Mouse (Mus musculus) limb, embryonic 14.5 days (tissue): ENCODE measurements at regions not wholly inside any gene's neighbourhood (a gene's known extent, or its start where the extent isn't known, plus 50 kb on each side); places are given as distances from the start of the nearest gene placed in this dataset.

Experiments used
- ATAC-seq: fragments of 200-750 bp; cut with Nextera tagmentation; 2 replicates; pipeline ENCODE4 v1.8.0; 2017; ENCODE audit warnings: low read depth, moderate number of reproducible peaks, moderate TSS enrichment; ENCODE audit not compliant: low FRiP score
- DNase-seq: peaks from one replicate; pipeline ENCODE4 v3.0.0-alpha.2; 2015; ENCODE audit warnings: low spot score
- H3K27ac ChIP-seq: fragments of 300-500 bp; sonication (generic); replicated peaks from 2 replicates; pipeline ENCODE4 v1.5.1; 2014; ENCODE audit warnings: low read depth, mild to moderate bottlenecking, low read length, moderate library complexity, mixed read lengths
- H3K27me3 ChIP-seq: fragments of 300-500 bp; sonication (generic); 2 replicates; pipeline ENCODE4 v1.6.1; 2014; ENCODE audit warnings: low read length, mixed read lengths; ENCODE audit not compliant: control insufficient read depth, insufficient read depth
- H3K36me3 ChIP-seq: fragments of 300-500 bp; sonication (generic); 2 replicates; pipeline ENCODE4 v1.6.1; 2014; ENCODE audit warnings: mild to moderate bottlenecking, low read length, moderate library complexity, mixed read lengths; ENCODE audit not compliant: control insufficient read depth, insufficient read depth
- H3K4me1 ChIP-seq: fragments of 300-500 bp; sonication (generic); 2 replicates; pipeline ENCODE4 v1.6.1; 2014; ENCODE audit warnings: antibody characterized with exemption, low read length, mixed read lengths; ENCODE audit not compliant: control insufficient read depth, insufficient read depth
- H3K4me2 ChIP-seq: fragments of 300-500 bp; sonication (generic); replicated peaks from 2 replicates; pipeline ENCODE4 v1.6.1; 2014; ENCODE audit warnings: low read depth, mild to moderate bottlenecking, low read length, moderate library complexity; ENCODE audit not compliant: severe bottlenecking
- H3K4me3 ChIP-seq: fragments of 300-500 bp; sonication (generic); replicated peaks from 2 replicates; pipeline ENCODE4 v1.5.1; 2014; ENCODE audit warnings: low read length
- H3K9ac ChIP-seq: fragments of 300-500 bp; sonication (generic); 2 replicates; pipeline ENCODE4 v1.6.1; 2014; ENCODE audit warnings: mild to moderate bottlenecking, low read depth, low read length, moderate library complexity; ENCODE audit not compliant: severe bottlenecking
- H3K9me3 ChIP-seq: fragments of 300-500 bp; sonication (generic); 2 replicates; pipeline ENCODE4 v1.6.1; 2016; ENCODE audit warnings: low read length; ENCODE audit not compliant: control insufficient read depth
- POLR2A ChIP-seq: fragments of 200-500 bp; IDR thresholded peaks from 2 replicates; pipeline ENCODE4 v1.8.0; 2012; ENCODE audit warnings: inconsistent platforms, mild to moderate bottlenecking, moderate library complexity, borderline replicate concordance; ENCODE audit not compliant: insufficient read depth, insufficient read length; ENCODE audit errors: extremely low read depth
- WGBS: fragments of 180-500 bp; shearing (Covaris S2); extraction: QIAGEN DNeasy Blood & Tissue Kit; methylation state at CpG from one replicate; pipeline ENCODE4 v1.1.7; 2014; 5-methylcytosine and 5-hydroxymethylcytosine counted together

GRCm38 (mm10) chr3:10523359-10523758, 187.9 kb upstream of the Gm38303 start:
- no peak for TF ChIP-seq POLR2A
- no peak overlapping the region for H3K4me3 ChIP-seq
- 68% methylated on average over 2 of the region's 2 CpGs for WGBS
- H3K4me1 ChIP-seq, result no peaks in the 10 kb centered on the region
- DNase-seq (no peak), ATAC-seq (no peak)
- no peak overlapping the region for H3K4me2 ChIP-seq
- H3K9me3 ChIP-seq, result no peaks in the 10 kb centered on the region
- no peaks in the 10 kb centered on the region for H3K27me3 ChIP-seq
- no peaks in the 10 kb centered on the region for H3K36me3 ChIP-seq
- no peak overlapping the region for H3K9ac ChIP-seq
- no peak overlapping the region for H3K27ac ChIP-seq

GRCm38 (mm10) chr3:10512186-10512585, 176.7 kb upstream of the Gm38303 start:
- ATAC-seq (no peak), DNase-seq (no peak)
- H3K4me3 ChIP-seq, result no peak overlapping the region
- 90% methylated on average over 2 of the region's 2 CpGs for WGBS
- H3K9ac ChIP-seq, result no peak overlapping the region
- H3K27me3 ChIP-seq, result no peaks in the 10 kb centered on the region
- no peaks in the 10 kb centered on the region for H3K4me1 ChIP-seq
- no peak overlapping the region for H3K4me2 ChIP-seq
- no peaks in the 10 kb centered on the region for H3K9me3 ChIP-seq
- no peaks in the 10 kb centered on the region for H3K36me3 ChIP-seq
- no peak overlapping the region for H3K27ac ChIP-seq
- TF ChIP-seq POLR2A, result no peak

- Histone ChIP-seq H3K9me3 (no peaks in the 10 kb centered on the region; the same call in 1 of the 2 replicates), H3K27ac (no peak overlapping the region), H3K4me3 (no peak overlapping the region), H3K4me1 (no peaks in the 10 kb centered on the region), H3K9ac (no peak overlapping the region), H3K27me3 (no peaks in the 10 kb centered on the region), H3K36me3 (no peaks in the 10 kb centered on the region), H3K4me2 (no peak overlapping the region)
- DNase-seq (peak; percentile 63), ATAC-seq (no peak)
- no peak for TF ChIP-seq POLR2A
- 50% methylated on average over 1 of the region's 1 CpGs for WGBS
These were observed 175.9 kb upstream of the Gm38303 start for GRCm38 (mm10) chr3:10511376-10511775.
